Mouse (Mus musculus): Measurements from ENCODE around the gene 6330409D20Rik.

The 6330409D20Rik gene

DNA sequence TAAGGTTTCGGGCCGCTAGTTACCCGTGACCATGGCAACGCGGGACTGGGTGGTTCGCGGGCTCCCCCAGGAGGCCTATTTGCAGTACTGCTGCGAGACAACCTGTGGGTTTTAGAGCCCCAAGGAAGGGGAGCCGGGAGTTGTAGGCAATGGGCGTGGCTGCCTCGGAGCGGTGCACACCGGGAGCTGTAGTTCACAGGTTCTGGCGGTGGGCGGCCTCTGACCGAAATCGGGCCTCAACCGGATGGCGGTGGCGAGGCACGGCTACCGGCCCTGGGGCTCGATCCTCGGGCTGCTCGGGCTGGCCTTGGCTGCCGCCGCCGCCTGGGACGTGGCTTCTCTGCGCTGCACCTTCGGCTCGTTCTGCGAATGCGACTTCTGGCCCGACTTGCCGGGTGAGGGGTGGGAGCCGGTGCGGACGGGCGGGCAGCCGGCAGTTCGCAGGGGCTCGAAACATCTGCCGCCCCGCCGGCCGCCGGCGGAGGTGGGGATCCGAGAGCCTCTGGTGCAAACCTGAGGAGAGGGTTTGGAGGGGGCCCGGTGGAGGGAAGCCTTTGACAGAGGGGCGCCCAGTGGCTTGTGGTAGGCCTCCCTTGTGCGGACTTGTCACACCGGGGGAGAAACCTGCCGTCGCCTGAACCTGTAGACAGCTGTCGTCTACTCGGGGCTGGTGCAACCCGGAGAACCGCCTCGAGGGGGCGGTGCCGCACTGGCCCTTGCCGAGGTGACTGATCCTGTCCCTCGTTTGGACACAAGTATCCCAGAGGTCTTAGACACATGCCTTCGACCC is 16.4 kb upstream of the 6330409D20Rik start, which contains the start of gene Tor2a:
TSS of gene Tor2a (plus strand) at position 179 of the 790 bp plus-strand sequence.
- peak; percentile 98 to 99 for DNase-seq (ENCODE audit: inconsistent age in 2 of 2, low spot score in 1 of 2)

- DNase-seq (ENCODE audit: inconsistent age in 2 of 2, low spot score in 1 of 2): no peak
Measured at GRCm38 (mm10) chr2:32756674-32757055, 15.8 kb upstream of the 6330409D20Rik start.

- DNase-seq (ENCODE audit: inconsistent age in 2 of 2, low spot score in 1 of 2): no peak
Measured at GRCm38 (mm10) chr2:32752181-32752580, 11.4 kb upstream of the 6330409D20Rik start.

GRCm38 (mm10) chr2:32751665-32752033 is 10.8 kb upstream of the 6330409D20Rik start:
- DNase-seq (ENCODE audit: inconsistent age in 2 of 2, low spot score in 1 of 2): no peak

- DNase-seq (ENCODE audit: inconsistent age in 2 of 2, low spot score in 1 of 2): peak; percentile 87 to 94
Measured at GRCm38 (mm10) chr2:32750887-32751664, 10.3 kb upstream of the 6330409D20Rik start.

DNA sequence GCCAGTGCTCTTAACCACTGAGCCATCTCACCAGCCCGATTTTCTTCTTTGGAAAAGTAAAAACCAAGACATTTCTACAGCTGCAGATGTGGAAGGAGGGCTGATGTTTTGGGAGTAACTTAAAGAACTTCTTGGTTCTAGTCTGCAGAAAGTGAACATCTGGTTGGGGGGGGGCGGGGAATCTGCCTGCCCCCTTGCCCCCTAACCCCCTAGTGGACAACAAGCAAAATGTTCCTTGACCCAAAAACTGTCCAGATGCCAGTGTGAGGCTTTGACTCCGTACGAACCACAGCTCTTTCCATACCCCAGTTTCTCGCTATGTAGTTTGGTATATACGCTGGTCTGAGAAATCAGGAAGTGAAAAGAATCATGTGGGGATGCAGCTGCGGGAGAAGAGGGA is 9.4 kb upstream of the 6330409D20Rik start:
- DNase-seq (ENCODE audit: inconsistent age in 2 of 2, low spot score in 1 of 2): no peak

- no peak for DNase-seq (ENCODE audit: inconsistent age in 2 of 2, low spot score in 1 of 2)
Measured at GRCm38 (mm10) chr2:32749082-32749481, 8.3 kb upstream of the 6330409D20Rik start.

DNA sequence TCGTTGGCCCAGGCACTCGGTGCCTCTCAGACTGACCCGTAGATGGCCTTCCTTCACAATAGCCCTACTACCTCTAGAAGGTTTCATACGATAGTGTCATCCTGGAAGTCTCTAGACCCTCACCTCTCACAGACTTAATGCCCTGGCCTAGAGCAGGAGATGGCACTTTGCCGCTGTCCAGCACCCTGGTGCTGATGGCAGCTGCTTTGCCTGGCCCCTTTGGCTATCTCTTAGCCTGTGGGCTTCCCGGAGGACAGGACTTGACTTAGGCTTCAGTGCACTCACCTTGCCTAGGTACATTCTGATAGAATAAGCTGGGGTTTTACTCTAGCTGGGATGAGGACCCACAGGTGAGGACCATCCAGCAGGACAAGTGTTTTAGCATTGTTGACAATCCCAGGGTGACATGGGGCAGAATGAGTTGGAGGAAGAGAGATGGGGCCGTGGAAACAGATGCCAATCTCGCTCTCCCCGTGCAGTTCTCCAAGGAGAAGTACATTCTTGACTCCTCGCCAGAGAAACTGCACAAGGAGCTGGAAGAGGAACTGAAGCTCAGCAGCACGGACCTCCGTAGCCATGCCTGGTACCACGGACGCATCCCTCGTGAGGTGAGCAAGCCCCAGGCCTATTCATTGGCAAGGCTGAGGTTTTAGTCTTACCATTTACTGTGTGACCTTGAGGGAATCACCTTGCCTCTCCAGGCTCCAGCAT is 3.6 kb upstream of the 6330409D20Rik start:
- DNase-seq (ENCODE audit: inconsistent age in 2 of 2, low spot score in 1 of 2): no peak

GRCm38 (mm10) chr2:32742173-32742531 is 1.3 kb upstream of the 6330409D20Rik start:
- DNase-seq (ENCODE audit: inconsistent age in 2 of 2, low spot score in 1 of 2): no peak

- peak; percentile 54 to 60 for DNase-seq (ENCODE audit: inconsistent age in 2 of 2, low spot score in 1 of 2)
Measured at GRCm38 (mm10) chr2:32741273-32742172, 707 bp upstream of the 6330409D20Rik start.

- DNase-seq (ENCODE audit: inconsistent age in 2 of 2, low spot score in 1 of 2): peak; percentile 53 to 67
Measured at GRCm38 (mm10) chr2:32739311-32739710, 1.5 kb downstream of the 6330409D20Rik start.

DNA sequence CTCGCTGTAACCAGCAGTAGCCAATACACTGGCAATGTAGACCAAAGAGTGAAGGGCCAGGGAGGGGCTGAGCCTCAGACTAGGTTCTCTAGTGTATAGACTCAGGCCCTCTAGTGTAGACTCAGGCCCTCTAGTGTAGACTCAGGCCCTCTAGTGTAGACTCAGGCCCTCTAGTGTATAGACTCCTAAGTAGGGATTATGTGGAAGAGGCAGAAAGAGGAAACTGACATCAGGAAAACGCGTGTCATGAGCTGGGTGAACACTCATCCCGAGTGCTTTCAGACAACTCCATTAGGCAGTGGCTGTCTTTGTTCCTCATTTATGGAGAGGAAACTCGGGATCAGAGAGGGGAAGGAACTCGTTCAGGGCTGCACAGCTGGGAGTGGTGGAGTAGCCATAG is 3.8 kb downstream of the 6330409D20Rik start:
- no peak for DNase-seq (ENCODE audit: inconsistent age in 2 of 2, low spot score in 1 of 2)

- no peak for DNase-seq (ENCODE audit: inconsistent age in 2 of 2, low spot score in 1 of 2)
Measured at GRCm38 (mm10) chr2:32736306-32736829, 4.4 kb downstream of the 6330409D20Rik start.

GRCm38 (mm10) chr2:32734933-32735332 is 5.9 kb downstream of the 6330409D20Rik start:
- peak; percentile 71 to 76 for DNase-seq (ENCODE audit: inconsistent age in 2 of 2, low spot score in 1 of 2)

DNA sequence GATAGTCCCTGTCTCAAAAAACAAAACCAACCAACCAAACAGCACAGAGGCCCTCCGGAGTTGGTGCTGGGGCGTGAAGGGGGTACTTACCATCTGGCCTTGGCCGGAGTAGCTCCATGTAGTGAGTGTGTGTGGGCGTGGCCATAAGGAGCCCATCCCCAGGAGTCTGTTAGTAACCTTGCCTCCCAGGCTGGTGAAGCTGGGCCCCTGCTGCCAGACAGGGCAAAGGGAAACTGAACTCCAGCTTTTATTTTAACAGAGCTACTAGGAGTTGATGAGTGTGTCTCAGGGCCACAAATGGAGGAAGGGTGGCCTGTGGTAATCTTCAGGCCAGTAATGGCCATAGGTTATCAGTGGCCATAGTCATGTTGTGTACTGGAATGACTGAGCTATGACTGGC is 6.3 kb downstream of the 6330409D20Rik start:
- peak in 1 of 2 experiments; percentile 48 for DNase-seq (ENCODE audit: inconsistent age in 2 of 2, low spot score in 1 of 2)

DNA sequence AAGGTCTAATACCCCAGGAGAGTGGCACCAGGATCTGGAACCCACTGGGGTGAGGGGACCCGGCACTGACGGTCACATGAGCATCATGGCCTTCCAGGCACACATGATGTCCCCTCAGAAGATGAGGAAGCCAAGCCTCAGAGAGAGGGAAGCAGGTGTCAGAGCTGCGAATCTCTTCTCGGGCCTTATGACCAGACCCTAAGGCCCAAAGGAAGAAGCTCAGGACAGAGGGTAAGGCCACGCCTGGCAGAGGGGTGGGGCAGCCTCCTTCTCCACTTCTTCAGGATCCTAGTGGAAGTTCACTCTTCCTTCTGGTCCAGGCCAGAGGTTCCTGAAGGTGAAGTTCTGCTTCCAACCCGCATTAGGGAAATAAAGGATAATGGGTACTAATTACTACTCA is 8.1 kb downstream of the 6330409D20Rik start:
- DNase-seq (ENCODE audit: inconsistent age in 2 of 2, low spot score in 1 of 2): no peak

DNA sequence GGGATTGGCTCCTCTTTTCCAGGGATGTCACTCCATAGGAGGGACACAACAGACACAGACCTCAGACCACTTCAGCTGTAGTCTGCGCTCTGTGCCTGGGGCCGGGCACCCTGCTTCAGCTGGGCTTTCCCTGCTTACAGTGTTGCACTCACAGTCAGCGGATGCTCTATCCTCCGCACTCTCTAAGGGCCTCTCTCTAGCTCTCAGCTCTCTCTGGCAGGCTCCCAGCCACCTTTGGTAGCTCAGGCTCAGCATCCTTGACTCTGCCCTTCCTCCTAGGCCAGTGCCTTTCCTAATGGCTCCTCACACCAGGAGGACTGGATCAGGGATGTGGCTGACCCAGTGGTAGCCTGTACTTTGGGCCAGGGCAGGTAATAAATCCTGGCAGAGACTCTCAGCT is 8.9 kb downstream of the 6330409D20Rik start:
- no peak for DNase-seq (ENCODE audit: inconsistent age in 2 of 2, low spot score in 1 of 2)

GRCm38 (mm10) chr2:32730854-32731253 is 10.0 kb downstream of the 6330409D20Rik start:
- DNase-seq (ENCODE audit: inconsistent age in 2 of 2, low spot score in 1 of 2): no peak

GRCm38 (mm10) chr2:32729547-32729946 is 11.3 kb downstream of the 6330409D20Rik start:
- no peak for DNase-seq (ENCODE audit: inconsistent age in 2 of 2, low spot score in 1 of 2)

- peak; percentile 74 to 82 for DNase-seq (ENCODE audit: inconsistent age in 2 of 2, low spot score in 1 of 2)
Measured at GRCm38 (mm10) chr2:32728463-32728862, 12.4 kb downstream of the 6330409D20Rik start.

Measured in adrenal gland, adult (tissue).